Mouse (Mus musculus) mouse trophoblast stem cell (cell line): ENCODE measurements around the gene Snap47.
"Not testable (repeated sequence)": the region's sequence is repeated elsewhere in the genome, so short reads cannot be mapped to it uniquely, and the experiment has no call there.

ENCODE experiments used
- in situ Hi-C, 2 experiments: fragments of 300-500 bp; cut with MseI, MboI; formaldehyde crosslinking; loops; 2 replicates in 1 of 2; 3 replicates in 1 of 2; pipeline ENCODE4 v1.15.1; 2025

Gene Snap47

DNA sequence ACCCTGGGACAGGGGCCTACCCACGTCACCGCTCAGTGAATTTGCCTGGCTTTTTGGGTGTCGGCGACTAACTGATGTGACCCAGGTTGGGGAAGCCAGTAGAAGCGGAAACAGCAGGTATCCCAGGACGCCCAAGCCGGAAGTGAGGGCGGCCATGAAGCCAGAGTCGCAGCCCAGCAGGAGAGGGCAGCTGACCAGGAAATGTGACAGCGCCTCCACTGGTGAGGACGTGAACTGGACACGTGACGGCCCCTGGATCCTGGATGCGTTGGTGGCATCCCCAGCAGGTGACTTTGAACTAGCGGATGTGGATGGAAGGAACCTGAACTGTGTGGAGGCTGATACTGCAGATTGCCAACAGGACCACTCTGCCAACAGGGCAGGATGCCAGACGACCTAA, 75.5 kb downstream of the Snap47 start, which contains the start of gene Prss38:
Prss38 (minus strand) TSS at position 183 of the 400 bp plus-strand sequence.
- in situ Hi-C loops, result no loop called here

DNA sequence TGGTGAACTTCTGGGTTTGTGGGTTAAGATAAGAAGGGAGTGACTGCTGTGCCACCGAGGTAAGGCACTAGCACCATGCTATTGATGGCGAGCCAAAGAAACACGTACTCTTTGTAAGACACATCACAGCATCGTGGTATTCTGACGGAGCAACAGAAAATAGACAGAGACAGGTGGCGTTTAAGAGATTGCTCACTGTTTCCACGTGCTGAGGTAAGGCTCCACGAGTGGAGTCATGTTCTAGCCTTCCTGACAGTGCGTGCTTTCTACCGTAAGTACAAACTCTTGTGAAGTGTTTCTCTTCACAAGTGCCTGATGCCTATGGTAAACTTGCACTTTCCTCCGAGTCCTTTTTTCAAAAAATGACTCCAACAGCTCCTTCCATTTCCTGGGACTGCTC, 81.1 kb downstream of the Snap47 start:
- in situ Hi-C loops, result no loop called here

DNA sequence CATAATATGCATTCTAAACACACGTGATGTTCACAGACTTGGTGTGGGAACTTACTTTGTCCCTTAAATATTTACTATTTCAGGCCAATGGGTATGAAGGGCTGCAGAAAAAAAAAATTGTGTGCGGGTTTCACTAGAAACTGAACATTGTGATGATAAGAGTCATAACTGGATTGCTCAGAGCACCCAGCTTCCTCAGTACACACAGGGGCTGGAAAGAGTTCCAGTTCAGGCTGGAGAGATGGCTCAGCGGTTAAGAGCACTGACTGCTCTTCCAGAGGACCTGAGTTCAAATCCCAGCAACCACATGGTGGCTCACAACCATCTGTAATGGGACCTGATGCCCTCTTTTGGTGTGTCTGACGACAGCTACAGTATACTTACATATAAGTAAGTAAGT, 83.0 kb downstream of the Snap47 start:
- in situ Hi-C loops, result not testable (repeated sequence)

DNA sequence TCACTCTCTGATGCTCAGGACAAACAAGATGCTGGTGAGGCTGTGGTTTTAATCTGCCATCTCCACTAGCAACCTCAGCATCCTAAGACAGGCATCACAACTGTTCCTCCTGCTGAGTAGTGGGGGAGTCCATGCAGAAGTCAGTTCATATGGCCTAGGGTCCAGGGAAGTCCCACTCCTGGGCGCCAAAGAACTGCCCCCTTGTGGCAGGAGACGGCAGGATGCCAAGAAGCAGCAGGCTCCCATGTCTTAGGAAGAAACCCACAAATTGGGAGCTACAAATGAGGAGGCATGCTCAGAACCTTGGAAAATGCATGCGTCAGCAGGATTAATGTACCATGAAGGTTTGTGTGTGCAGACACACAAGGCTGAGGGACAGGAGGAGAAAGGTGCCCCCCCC, 84.4 kb downstream of the Snap47 start:
- in situ Hi-C loops, result no loop called here

DNA sequence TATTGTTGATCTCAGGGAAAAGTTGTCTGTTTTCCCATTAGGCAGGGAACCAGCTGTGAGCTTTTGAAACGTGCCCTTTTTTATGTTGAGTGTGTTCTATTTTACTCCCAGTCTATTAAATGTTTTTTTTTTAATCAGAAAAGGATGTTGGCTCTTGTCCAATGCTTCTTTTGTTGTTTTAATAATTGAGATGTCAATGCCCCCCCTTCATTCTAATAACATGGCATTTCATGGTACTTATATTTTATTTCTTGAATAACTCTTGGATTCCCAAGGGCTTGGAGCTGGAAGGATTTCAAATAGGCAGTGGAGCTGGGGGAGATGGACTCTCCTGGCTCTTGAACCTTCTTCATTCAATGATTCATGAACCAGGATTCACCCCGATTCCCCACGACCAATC, 85.0 kb downstream of the Snap47 start:
- in situ Hi-C loops, result no loop called here

DNA sequence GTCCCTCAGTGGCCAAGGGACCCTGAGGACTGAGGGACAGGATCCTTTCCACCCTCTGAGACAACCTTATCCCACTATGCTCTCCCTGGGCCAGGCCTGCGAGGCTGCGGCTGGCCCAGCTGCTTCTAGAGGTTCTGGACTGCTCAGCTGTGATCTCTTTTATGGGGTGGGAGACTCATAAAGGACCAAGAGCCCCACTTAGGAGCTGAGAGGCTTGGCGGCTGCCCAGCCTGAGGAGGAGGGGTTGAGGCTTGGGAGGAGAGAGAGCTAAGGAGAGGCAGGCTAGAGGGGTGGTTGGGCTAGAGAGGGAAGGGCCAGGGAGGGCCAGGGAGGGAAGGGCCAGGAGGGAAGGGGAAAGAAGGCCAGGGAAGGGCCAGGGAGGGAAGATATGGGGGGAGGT, 86.6 kb downstream of the Snap47 start:
- in situ Hi-C loops, result no loop called here

DNA sequence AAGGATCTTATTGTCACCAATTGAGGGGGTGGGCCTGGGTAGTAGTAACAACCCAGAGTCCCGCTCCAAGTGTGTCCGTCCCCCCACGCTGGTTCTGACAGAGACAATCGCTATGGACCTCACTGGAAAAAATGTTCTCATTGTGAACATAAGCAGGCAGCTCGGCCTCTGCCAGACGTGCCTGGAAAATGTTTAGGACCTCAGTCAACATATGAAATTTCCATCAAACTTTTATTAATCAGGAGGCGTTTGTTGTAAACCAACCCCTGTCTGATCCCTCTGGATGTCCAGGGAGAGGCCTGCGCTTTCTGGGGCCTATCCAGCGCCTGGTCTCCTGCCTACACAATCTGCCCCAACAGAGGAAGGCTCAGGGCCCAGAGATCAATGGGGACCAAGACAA, 87.0 kb downstream of the Snap47 start:
- in situ Hi-C loops, result no loop called here

DNA sequence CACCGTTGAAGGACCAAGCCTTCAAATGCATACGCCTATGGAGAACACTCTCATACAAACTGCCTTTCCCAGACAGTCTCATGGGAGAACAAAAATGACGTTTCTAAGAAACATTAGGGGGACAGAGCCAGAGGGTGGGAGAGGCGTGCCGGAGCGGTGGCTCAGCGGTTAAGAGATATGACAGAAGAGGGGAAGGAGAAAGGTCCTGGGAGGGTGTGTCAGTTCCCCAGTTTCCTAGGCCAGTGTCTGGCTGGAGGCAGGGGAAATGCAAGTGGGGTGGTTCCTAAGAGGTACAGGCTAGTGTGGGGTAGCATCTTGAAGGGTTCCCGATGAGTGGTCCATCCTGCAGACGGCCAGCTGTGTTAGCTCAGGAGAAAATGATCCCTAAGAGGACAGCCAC, 89.7 kb downstream of the Snap47 start:
- in situ Hi-C loops, result no loop called here
